21 mouse cellular contexts compared by ENCODE assay signal in genomic region chr11:49621953-49622352, GRCm38 (mm10). TPM values are rescaled to one million over a fixed set of nuclear protein-coding genes. Genes with fewer than 3 reads are reported as not detected.
"Had no signal": no experiment of that assay in that cellular context is flagged by ENCODE, and none has a peak within 500 bp of the region (broad histone marks: within the 10 kb centered on the region; RNA-seq: fewer than 3 reads in every experiment).

No protein-coding gene starts in this region.

- H3K4me2 ChIP-seq: lung, embryonic 14.5 days; midbrain, embryonic 12.5 days; neural tube, embryonic 13.5 days; neural tube, embryonic 15.5 days had no signal

- H3K9ac ChIP-seq: lung, embryonic 14.5 days; midbrain, embryonic 12.5 days; neural tube, embryonic 13.5 days; neural tube, embryonic 15.5 days had no signal

- H3K9me3 ChIP-seq: midbrain, embryonic 10.5 days; midbrain, embryonic 12.5 days; neural tube, embryonic 13.5 days; neural tube, embryonic 15.5 days had no signal

- H3K36me3 ChIP-seq: midbrain, embryonic 10.5 days; midbrain, embryonic 12.5 days; neural tube, embryonic 13.5 days; neural tube, embryonic 15.5 days had no signal

- H3K4me1 ChIP-seq: midbrain, embryonic 12.5 days; neural tube, embryonic 13.5 days; neural tube, embryonic 15.5 days had no signal

- DNase-seq: lung, embryonic 14.5 days; lung, postnatal 10 days; lung, postnatal 4 days; midbrain, embryonic 14.5 days; retina, postnatal 1 day; right cerebral cortex, adult 18-20 months; right cerebral cortex, postnatal 25 days; right cerebral cortex, postnatal 4 days; spleen, adult 18-20 months; thymus, adult 18-20 months; thymus, postnatal 14 days; thymus, postnatal 36 days had no signal

- H3K27ac ChIP-seq: midbrain, embryonic 10.5 days; midbrain, embryonic 12.5 days; neural tube, embryonic 13.5 days; neural tube, embryonic 15.5 days had no signal

- H3K27me3 ChIP-seq: midbrain, embryonic 12.5 days; neural tube, embryonic 15.5 days had no signal

- ATAC-seq: midbrain, embryonic 16.5 days had no signal

- H3K4me3 ChIP-seq: midbrain, embryonic 10.5 days; midbrain, embryonic 12.5 days; myocyte; neural tube, embryonic 13.5 days; neural tube, embryonic 15.5 days had no signal

RNA-seq across cellular contexts. Expression of gene Scgb3a1, which starts 41.5 kb away (rescaled TPM):
- polyA plus RNA-seq: lung, embryonic 14.5 days; midbrain, embryonic 10.5 days; midbrain, embryonic 12.5 days; midbrain, embryonic 14.5 days; myocyte; neural tube, embryonic 11.5 days; neural tube, embryonic 13.5 days; neural tube, embryonic 15.5 days; stomach, embryonic 14.5 days; stomach, embryonic 16.5 days had no signal
